Mouse (Mus musculus) neural tube, embryonic 10.5 days (tissue): ENCODE measurements around the gene Dusp12.
A peak's percentile ranks its signal among the peaks of the same experiment; 100 is the strongest.

Experiments
- DNase-seq: peaks from one replicate; pipeline ENCODE4 v3.0.0-alpha.2; 2017; ENCODE audit warnings: low spot score; ENCODE audit errors: extremely low spot score

Dusp12 gene

DNA sequence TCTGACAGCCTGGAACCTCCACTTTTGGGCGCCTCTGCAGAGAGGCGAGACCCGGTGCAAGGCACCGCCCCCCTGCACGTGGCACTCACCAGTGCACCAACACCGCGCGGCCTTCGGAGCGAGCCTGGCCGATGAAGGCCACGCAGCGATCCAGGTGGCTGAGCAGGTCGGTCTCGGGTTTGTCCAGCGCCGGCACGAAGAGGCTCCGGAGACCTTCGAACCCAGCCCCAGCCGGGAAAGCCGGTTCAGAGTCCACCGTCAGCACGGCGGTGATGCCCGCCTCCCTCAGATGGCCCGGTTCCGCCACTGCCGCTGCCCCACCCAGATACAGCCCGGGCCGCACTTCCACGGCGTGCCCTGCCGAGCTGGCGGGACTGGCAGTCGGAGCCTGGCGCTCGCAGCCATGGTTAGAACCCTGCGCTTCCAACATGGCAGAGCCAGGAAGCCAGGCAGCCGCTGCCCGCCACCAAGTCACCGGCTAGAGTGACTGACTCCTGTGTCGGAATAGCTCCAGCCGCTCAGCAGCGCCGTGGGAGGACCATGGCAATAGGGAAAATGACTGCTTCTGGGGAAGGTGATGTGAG lies at the start of gene Dusp12, which contains the start of gene Gm26620:
TSS of gene Dusp12 (minus strand) at position 563 of the 584 bp plus-strand sequence.
TSS of gene Gm26620 (plus strand) at position 88 of the 584 bp plus-strand sequence.
- peak; percentile 83 for DNase-seq

DNA sequence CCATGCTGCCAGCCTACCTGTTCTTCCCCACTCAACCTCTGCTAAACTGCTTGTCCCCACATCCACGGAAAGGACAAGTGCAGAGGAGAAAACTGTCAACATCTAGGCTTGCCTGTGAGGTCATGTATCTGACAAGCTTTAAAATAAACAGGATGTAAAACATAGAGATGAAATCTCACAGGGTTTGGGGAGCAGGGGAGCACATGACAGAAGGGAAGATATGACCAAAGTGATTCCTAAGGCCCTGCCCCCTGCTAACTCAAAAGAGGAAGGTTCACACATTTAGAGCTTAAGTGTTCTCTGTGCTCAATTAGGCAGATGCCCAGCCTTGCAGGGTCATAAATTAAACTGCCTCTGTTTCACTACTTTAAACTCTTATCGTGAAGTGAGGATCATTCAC lies 49.0 kb upstream of the Dusp12 start:
- no peak for DNase-seq

DNA sequence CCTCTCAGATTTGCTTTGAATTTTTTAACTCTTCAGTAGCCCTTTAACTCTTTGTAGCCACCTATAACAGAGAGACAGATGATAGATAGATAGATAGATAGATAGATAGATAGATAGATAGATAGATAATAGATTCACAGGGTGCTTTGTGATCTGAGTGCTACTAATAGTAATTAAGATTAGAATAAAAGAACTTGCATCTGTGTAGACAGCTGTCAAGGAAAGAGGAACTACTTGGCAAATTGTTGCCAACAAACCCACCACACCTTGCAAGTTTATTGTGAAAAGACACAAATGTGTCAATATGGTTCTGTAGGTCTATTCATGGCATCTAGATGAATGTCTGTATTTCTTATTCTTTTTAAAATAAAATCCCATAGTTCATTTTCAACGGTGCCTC lies 48.6 kb upstream of the Dusp12 start:
- no peak for DNase-seq

DNA sequence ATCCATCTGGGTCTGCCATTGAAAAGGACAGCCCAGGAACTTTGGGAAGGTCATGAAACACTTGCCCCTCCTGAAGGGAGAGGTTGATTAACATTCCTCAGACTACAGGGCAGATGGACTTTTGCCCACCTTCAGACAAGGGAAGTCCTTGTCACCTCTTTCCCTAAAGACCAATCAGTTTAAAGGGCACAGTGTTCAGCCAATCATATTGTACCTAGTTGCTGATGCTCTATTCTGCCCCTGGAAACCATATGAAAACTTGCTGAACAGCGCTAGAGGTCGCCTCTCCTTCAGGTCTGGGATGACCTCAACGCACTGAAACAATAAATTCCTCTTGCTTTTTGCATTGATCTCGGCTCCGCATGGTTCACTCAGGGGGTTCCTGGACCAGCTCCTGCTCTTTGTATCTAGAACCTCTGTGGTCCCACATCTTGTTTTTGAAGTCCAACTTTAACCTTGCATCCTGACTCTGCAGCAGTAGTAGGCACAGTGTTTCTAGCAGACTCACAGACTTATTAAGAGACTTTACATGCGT lies 48.1 kb upstream of the Dusp12 start:
- no peak for DNase-seq

DNA sequence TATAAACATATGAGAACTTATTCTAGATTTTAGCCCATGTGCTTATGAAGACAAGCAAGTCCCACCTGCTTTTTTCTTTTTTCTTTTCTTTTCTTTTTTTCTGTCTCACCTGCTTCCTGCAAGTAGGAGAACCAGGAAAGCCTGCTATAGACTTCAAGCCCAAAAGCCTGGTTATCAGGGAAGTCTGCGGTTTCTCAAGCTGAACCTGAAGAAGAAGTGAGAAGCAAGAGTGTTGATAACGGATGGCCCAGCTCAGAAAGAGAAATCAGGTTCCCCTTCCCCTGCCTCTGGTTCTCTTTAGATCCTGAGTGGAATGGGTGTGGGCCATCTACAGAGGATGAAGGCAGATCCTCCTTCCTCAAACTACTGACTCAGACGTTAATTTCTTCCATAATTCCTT lies 46.7 kb upstream of the Dusp12 start:
- no peak for DNase-seq

DNA sequence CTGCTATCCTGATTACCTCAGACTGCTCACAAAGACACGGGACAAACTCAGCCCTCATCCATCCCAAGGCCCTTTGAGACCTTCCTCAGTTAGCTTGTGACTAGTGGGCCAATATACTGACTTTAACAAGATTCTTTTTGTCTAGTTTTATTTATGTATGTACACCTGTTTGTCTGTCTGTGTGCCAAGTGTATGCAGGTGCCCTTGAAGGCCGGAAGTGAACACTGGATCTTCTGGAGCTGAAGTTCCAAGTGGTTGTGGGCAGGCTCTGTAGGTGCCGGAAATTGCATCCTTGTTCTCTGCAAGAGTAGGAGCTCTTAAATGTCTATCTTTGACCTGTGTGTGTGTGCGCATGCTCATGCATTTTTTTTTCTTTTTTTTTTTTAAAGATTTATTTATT lies 43.9 kb upstream of the Dusp12 start:
- no peak for DNase-seq

DNA sequence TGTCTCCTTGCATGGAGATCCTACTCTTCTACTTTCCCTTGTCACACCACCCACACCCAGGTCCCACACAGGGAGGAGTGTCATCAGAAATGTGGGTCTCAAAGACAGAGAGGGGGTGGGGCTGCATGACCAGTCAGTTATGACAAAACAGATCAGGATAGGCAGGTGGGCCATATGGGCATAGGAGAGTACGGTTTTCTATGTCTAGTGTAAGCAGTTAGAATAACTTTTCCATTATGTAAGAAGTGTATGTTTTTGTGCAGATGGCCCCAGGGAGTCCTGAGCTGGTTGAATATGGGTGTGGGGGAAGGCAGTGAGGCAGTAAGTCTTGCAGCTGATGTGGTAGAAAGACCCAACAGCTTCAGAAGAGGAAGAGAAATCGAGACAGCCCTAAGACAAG lies 43.1 kb upstream of the Dusp12 start:
- DNase-seq = no peak

DNA sequence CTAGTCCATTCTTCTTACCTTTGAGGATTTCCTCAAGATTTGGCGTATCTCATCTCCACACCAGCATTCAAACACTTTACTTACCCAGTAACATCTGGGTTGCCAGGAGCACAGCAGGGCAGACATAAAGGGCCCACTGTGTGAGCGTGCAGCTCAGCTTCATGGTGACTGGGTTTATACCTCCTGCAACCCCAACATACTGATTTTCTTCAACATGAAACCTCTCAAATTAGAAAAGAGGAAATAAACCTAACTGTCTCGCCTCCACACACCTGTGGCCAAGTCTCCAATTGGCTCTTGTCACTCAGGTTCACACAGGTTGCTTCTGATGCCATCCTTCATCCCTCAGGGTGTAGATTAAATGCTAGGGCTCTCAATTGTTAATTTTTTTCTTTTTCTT lies 42.0 kb upstream of the Dusp12 start, which contains the start of gene Fcrla:
TSS of gene Fcrla (minus strand) at position 206 of the 400 bp plus-strand sequence.
- no peak for DNase-seq

DNA sequence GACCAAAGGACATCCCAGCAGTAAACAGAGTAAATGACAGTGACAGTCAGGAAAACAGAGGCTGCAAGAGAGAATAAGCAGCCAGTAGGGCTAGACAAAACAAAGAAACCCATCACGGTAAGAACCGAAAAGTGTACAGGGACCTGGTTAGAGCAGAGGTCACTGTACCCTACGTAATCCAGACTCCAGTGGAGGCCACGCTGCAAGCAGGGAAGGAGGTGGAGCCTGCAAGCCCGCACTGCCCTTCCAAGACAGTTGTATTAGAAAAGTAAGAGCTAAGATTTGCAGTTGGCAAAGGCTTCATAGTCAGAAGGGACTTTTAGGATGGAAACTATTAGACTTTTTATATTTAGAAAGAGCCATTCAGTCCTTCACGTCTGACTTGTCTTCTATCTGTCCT lies 41.6 kb upstream of the Dusp12 start:
- DNase-seq = no peak

DNA sequence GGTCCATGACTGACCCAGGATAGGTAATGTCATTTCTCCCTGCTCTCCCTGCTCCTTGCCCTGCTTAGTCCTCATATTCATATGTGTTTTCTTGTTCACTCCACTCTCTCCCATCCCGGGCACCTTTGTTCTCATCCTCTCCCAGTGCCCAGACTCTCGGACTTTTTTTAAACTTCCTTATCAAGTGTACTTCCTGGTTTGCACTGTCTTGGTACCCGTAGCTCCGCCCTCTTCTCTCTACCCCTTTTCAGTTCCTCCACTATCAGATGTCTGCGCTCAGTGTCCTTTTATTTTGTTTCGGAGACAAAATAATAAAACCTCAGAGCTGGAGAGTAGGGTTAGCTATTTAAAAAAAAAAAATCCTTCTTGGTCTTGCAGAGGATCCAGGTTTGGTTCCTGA lies 39.1 kb upstream of the Dusp12 start:
- no peak for DNase-seq

DNA sequence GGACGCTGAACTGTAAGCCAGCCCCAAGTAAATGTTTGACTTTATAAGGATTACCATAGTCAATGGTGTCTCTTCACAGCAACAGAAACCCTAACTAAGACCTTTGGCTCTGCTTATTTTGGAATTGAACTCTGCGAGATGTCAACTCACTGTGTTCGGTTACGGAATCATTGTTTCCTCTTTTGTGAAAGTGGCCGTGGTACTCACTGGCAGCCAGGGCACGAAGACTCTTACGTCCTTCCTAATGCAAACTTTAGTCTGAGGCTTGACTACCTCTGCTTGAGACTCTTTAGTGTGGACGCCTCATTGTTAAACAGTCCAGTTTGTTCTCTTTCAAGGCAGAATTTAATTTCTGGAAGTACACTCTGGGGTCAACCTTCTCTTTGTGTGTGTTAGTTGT lies 34.0 kb upstream of the Dusp12 start:
- DNase-seq = no peak

DNA sequence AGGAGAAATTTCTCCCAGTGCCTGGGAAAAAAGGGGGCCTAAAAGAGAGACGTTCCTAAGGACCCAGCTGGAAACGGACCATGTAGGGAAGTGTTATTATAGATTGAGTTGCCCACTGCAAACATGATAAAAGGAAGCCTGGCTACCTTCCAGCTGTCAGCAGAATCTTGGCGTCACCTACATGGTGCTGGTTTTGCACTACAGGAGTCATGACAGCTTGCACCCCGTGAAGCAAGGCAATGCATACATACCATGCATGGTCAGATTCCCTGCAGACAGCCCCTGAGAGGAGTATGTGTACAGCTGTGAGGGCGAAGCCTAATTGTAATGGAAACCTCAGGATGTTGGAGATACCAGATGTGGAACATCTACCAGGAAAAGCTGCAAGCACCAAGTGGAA lies 30.3 kb upstream of the Dusp12 start:
- no peak for DNase-seq

DNA sequence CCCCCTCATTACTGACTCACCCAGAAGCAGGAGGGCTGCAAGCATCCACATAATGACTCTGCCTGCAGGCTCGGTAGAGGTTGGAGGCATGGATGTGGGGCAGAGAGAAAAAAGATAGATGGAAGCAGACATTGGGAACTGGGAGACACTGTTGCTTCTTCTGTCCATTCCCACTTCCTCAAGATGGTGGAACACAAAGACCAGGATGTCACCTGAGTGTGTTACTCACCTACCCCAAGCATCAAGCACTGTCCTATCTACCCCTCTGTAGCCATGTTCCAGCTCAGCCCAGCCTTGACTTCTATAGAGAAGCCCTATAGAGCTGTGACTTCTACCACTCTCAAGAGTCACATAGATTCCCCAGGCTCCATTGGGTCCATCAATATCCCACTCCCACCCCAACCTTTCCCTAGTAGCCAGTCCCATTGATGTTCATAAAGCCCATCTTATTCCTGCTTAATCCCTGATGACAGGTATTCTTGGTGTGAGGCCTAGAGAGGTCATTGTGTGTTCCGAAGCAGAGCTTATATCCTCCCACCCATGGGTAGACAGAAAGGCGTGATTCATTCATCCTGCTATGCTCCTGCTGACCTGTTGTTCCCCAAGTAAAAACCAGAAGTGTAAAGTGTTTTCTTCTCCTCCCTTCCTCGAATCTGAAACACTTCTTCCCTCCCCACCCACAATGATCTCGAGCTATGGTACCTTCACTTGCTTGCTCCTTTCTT lies 27.7 kb upstream of the Dusp12 start, which contains the start of gene Fcrlb:
TSS of gene Fcrlb (minus strand) at position 51 of the 725 bp plus-strand sequence.
- DNase-seq = no peak

DNA sequence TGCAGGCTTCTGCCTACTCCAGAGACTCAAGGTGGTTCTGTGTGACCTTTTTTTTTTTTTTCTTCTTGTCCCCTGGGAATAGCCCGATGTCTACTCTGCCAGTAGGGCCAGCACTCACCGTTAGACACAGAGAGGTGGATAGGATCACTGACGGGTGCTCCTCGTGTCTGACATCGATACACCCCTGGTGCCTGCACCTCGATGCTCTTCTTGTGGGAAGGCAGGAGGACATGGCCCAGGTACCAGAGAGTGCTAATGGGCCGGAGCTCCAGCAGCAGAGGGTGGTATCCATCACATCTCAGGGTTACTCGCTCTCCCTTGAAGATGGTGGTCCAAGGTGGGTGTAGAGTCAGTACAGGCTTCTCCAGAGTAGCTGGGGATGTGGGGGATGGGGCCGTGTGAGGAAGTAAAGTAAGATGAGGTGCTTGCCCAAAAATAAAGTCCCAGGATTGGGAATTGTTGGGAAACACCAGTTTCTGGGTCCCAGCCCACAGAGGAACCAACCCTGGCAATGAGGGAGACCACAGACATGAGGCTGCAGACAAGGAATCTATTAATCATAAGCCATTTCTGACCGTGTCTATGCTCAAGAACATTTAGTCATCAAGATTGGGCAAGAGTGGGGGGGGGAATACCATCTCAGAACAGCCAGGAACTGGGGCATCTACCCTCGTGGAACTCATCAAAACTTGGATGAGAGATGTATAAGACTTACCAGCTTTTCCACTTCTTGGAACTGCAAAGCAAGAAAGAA lies 26.7 kb upstream of the Dusp12 start:
- no peak for DNase-seq

DNA sequence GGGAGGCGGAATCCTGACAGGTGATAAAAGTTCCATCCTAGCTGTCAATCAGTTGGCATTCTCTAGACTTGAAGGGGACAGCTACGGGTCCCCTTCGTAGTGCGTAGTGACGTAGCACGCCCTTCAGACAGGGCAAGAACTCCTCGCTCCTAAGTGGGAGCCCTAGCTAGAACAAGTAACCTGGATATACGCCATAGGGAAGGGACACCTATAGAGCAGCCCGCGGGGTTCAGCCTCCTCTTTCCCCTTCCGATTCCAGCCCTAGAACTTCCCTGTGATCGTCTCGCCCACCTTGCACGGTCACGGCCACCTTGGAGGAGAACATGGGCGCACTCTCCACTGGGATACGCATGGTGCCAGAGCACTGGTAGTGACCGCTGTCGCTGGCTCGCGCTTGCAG lies 23.0 kb upstream of the Dusp12 start:
- peak; percentile 43 for DNase-seq

DNA sequence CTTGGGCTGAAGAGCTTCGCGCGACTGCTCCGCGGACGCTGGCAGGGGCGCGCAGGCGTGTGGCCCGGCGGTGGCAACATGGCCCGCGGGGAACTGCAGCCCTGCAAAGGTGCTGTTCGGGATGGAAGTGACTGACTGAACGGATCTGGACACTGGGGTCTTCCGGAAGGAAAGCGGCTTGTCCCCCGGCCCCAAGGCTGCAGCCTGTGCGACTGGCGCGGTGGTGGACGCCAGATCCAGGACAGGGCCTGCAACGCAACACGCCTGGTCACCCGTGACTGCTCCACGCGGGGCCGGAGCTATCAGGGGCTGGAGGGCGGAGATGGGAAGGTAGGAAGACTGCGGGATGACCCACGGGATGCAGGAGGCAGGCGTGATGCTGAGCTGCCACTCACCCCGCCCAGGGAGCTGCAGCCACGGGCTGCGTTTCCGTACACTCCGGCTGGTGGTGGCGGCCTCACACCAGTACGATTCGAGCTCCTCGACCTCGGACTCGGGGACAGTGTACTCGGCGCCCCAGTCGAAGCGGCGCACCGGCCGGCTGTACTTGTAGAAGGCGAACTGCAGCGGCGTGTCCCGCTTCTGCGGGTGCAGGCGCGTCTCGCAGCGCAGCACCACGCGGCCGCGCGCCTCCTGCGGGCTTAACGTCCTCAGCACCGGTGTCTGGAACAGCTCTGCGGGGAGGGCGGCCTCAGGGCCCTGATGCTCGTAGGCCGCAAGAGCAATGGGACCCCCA lies 22.3 kb upstream of the Dusp12 start:
- DNase-seq = peak; percentile 61

DNA sequence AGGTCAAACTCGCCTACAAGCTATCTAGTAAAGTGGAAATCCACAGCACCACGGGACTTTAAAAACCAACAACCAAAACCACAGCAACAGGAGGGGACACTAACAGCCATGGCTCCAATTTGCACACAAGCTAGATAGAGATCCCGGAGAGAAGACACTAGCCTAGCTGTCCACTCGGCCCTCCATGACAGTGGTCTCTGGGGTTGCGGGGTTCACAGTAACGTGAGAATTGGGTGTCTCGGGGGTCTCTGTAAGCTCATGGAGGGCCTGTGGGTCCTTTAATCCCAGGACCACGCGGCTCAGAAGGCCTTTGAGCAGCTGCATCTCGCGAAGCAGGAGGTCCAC lies 21.7 kb upstream of the Dusp12 start:
- DNase-seq = no peak

DNA sequence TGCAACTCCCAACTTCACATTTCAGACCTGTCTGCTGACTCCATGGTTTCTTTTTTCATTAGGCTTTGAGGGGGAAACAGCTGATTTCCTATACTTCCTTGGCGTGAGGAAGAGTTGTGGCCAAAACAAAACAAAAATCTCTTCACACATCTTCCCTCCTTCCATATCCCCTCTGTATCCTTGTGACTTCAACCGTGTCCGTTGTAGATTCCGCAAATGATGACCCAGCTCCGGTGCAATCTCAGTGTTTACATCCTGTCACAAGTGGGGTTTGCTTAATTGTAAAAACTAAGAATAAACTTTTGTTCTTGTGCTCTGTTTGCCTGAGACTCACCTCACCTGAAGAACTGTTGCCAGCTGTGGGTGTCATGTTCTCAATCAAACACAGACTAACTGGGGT lies 18.1 kb upstream of the Dusp12 start:
- no peak for DNase-seq

DNA sequence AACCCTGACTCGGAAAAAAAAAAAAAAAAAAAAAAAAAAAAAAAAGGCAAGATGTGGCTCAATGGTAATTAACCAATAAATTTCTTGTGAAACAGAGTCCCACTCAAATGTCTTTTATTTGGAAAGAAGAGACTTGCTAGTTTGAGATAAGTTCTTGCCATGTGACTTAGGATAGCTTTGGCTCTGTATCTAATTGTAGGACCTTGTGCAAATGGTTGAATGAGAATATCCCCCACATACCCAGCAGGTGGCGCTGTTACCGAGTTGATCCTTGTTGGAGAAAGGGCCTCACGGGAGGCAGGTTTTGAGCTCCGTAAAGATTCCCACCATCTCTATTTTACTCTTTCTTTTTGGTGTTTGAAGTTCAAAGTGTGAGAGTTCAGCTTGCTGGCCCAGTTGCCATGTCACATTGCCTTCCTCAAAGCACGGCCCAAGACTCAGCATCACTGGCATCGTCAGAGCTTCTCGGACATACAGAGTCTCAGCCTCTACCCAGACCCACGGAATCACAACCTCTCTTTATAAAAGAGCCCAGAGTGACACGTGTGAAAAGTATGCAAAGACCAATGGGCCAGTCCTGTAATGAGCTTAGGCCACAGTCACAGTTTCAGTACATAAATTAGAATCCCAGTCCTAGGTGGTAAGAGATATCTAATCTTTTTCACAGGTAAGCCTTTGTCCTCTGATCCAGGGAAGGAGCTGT lies 16.3 kb upstream of the Dusp12 start:
- peak; percentile 87 for DNase-seq

DNA sequence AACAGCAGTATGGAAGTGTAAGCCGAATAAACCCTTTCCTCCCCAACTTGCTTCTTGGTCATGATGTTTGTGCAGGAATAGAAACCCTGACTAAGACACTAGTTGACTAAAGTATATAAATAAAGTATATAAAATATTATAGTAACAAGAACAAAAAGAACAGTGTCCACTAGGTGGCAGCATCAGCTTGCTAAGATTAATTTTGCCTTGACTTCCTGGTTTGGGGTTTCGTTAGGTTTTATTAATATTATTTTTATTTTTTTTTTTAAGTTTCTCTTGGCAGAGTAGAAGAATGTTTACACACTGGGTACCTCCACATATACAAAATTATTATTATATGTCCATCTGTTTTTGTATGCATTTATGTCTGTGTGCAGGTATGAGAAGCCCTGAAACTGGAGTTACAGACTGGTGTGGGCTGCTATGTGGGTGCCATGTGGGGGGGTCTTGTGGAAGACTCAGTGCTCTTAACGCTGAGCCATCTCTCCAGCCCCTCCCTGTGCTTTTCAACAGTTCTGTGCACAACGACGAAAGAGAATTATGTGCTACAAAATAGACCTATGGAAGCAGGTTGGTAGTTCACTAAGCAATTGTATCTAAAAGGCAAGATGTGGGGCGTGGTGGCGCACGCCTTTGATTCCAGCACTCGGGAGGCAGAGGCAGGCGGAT lies 15.6 kb upstream of the Dusp12 start:
- peak; percentile 30 for DNase-seq
